Mouse (Mus musculus): ENCODE data around the gene Rbfox3. TPM values are rescaled to one million over a fixed set of nuclear protein-coding genes. Genes with fewer than 3 reads are reported as not detected.

The Rbfox3 gene
- polyA plus RNA-seq, 1 experiment from 2014 or later = not detected

DNA sequence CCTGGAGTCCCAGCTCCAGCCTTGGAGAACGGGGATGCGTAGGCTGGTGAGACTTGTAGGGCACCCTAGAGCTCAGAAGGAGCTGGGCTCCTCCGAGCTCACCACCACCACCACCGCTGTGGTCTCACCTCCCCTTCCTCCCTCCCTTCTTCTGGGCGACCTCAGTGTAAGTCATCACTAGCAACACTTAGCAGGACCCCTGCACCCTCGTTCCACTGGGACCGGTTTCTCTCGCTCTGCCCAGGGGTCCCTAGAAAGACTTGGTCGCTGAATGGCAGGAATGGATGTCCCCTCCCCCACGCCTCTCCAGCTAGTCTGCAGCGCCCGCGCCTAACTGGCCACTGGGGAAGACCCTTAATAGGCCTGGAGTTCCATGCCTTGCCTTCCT, 1.6 kb downstream of the Rbfox3 start:
- no peak overlapping the region for H3K4me3 ChIP-seq (ENCODE audit: inconsistent target)
- H3K36me3 ChIP-seq (ENCODE audit: inconsistent target) = no peaks in the 10 kb centered on the region
- no peaks in the 10 kb centered on the region for H3K79me2 ChIP-seq (ENCODE audit: inconsistent target)
- WGBS (ENCODE audit: missing documents) = 12% methylated on average over 13 of the region's 13 CpGs
- no peak overlapping the region for H3K27ac ChIP-seq

DNA sequence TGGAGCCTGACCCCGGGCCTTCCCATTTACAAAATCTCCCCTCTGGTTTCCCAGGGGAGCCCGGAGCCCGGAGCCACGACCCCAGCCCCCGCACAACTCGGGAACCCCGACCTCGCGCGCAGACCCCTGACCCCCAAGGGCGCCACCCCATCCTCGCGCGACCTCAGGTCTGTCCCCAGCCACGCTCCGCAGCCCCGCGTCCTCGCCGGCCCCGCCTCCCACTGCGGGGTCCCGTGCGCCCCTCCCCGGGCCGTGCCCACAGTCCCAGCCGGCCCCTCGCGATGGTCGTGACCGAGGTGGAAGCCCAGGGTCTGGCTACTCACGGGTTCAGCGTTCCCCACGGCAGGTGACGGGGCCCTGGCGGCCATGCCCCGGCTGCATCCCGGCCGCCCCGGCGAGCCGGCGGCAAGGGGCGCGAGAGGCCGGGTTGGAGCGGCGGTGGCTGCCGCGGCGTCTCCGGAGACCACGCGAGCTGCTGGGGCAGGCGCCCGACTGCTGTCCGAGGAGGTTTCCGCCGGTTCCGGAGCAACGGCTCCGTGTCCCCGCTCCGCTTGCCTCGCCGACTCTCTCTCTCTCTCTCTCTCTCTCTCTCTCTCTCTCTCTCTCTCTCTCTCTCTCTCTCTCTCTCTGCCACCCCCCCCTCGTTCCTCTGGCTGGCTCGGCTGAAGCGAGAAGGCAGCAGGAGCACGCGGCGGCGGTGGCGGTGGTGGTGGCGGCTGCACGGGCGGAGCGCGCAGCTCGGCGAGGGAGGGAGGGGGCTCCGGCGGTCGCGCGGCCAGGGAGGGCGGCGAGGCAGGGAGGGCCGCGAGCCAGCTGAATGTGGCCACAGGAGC, 2.2 kb downstream of the Rbfox3 start:
- Histone ChIP-seq H3K79me2 (ENCODE audit: inconsistent target) (no peaks in the 10 kb centered on the region), H3K27ac (no peak overlapping the region), H3K4me3 (ENCODE audit: inconsistent target) (no peak overlapping the region), H3K36me3 (ENCODE audit: inconsistent target) (no peaks in the 10 kb centered on the region)
- 2% methylated on average over 66 of the region's 90 CpGs for WGBS (ENCODE audit: missing documents)

DNA sequence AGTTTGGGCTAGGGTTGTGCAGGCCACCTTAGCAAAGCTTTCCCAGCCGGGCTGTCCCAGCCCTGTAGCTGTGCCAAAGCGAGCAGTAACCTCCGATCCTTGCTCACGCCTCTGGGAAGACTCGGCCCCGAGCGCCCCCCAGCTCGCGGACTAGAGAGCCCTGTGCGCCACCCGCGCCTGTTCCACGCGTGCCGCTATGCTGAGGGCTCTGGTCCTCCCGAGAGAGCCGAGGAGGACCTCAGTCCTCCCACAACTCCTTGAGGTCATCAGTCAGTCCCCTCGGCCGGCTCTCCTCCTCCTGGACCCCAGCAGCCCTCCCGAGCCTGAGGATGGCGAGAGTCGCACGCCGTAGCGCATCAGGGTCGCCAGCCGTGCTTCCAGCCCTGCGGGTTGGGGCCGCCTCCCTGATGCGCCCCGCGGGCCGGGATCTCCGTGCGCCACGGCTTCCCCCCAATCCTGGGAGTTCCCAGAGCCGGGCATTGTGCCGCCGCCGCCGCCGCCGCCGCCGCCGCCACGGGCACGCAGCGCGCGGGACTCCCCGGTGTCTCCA, 2.9 kb downstream of the Rbfox3 start:
- Histone ChIP-seq H3K27ac (no peak overlapping the region), H3K4me3 (ENCODE audit: inconsistent target) (no peak overlapping the region), H3K36me3 (ENCODE audit: inconsistent target) (no peaks in the 10 kb centered on the region), H3K79me2 (ENCODE audit: inconsistent target) (no peaks in the 10 kb centered on the region)
- WGBS (ENCODE audit: missing documents) = 9% methylated on average over 51 of the region's 52 CpGs

DNA sequence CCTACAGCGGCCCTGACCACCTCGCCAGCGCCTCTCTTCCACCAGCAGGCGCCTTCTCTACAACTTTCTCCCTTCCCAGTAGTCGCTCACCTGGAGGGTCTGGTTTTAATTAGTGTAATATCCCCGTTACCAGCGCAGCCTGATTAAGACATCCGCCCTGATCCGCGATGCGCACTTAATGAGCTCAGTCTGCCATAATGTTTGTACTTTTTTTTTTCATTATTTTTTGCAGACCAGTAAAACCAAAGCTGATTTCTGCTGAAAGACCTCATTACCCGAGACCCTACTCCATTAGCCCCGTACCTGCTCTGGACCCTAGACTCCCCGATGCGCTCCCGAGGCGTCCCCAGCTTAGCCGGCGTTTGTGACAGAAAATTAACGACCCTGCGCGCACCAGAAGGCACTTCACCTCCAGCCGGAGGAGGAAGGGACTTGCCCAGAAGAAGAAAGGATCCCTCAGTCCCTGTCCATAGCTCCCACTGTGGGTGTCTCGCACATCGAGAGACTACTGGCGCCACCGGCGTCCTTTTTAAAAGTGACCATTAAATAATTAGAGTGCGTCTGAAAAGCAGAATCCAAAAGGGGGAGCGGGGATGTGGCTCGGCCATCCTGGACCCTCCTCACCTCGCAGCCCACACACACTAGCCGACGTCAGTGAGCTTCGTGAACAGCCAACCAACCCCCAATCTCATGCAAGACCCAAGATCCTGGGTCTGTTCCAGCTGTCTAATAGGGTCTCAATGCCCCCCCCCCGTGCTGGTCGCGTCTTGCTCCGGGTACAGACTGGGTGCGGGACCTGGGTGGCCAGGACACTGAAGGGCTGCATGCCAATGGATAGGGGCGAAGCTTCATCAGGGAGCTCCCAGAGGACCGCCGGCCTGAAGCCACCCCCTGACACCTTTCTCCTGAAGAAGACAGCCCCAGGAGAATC, 3.7 kb downstream of the Rbfox3 start:
- H3K79me2 ChIP-seq (ENCODE audit: inconsistent target) = no peaks in the 10 kb centered on the region
- WGBS (ENCODE audit: missing documents) = 8% methylated on average over 43 of the region's 43 CpGs
- H3K27ac ChIP-seq = no peak overlapping the region
- no peaks in the 10 kb centered on the region for H3K36me3 ChIP-seq (ENCODE audit: inconsistent target)
- no peak overlapping the region for H3K4me3 ChIP-seq (ENCODE audit: inconsistent target)

DNA sequence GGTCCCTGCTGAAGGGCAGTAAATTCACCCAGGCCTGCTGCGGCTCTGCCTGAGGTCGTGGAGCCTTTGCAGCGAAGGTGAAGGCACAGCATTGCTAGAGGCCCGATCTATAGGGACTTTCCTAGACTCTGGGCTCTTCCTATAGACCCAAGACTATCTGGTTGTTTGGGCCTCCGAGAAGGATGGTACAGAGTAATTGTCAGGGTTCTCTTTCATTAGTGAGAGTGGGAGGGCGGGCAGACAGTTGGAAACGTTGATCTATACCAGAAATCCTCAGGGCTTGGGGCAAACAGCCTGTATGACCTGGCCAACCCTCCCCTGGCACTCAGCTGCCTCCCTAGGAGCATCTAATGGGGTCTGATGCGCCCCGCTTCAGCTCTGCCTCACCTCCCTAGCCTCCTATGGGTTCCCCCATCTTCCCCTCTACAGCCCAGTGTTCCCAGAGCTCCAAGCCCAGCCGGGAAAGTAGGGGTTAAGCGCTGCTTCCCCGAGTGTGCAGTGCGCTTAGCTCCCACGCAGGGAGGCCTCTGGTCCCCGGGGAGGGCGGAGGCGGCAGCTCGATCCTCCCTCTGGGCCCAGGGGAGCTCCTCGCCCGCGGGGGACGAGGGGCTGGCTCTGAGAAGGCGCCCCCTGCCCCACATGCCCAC, 4.5 kb downstream of the Rbfox3 start:
- Histone ChIP-seq H3K4me3 (ENCODE audit: inconsistent target) (no peak overlapping the region), H3K36me3 (ENCODE audit: inconsistent target) (no peaks in the 10 kb centered on the region), H3K27ac (no peak overlapping the region), H3K79me2 (ENCODE audit: inconsistent target) (no peaks in the 10 kb centered on the region)
- 12% methylated on average over 23 of the region's 23 CpGs for WGBS (ENCODE audit: missing documents)

DNA sequence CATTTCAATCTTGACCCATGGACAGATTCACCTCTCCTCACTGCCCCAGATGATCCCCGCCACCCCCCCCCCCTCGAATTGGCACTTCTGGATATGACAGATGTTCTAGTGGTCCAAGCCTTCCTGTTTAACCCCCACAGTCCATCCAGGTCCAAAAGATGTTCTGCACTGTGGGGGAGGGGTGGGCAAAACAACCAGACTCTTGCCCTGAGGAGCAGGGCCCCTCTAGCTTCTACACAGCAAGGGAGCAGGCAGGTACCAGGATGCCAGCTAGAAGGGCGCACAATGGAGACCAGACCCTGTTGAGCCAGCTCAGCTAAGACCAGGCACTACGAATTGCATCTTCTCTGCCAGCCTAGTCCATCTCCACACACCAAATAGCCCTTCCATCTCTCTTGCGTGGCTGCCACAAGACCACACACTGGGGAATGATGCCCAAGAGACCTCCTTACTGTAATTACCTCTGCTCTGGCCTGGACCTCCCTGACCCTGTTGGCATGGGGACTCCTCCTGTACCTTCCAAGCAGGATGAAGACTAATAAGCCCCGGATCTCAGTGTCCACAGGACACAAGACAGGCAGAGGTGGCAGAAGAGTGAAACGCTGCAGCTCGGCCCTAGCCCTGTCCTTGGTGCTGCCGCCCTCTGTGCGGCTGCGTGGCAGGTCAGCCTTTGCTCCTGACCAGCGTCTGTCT, 5.1 kb downstream of the Rbfox3 start:
- no peak overlapping the region for H3K27ac ChIP-seq
- no peaks in the 10 kb centered on the region for H3K79me2 ChIP-seq (ENCODE audit: inconsistent target)
- H3K4me3 ChIP-seq (ENCODE audit: inconsistent target) = no peak overlapping the region
- WGBS (ENCODE audit: missing documents) = 31% methylated on average over 12 of the region's 12 CpGs
- no peaks in the 10 kb centered on the region for H3K36me3 ChIP-seq (ENCODE audit: inconsistent target)

DNA sequence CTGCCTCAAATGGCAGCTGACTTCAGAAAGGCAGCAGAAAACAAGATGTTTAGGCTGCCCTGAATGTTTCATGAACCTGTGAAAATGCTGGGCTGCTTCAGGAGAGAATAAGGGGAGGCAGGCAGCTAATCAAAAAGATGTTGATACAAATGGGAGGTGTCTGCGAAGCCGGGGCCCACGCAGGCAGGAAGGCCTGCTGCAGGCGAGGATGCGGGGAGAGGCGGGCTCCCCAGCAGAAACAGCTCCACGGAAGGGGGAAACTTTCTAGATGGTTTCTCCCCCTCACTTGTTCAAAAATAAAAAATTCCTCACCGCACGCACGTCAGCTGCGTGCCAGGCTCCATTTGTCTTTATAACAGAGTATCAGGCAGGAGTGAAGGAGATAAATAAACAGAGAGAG, 5.7 kb downstream of the Rbfox3 start:
- 67% methylated on average over 11 of the region's 11 CpGs for WGBS (ENCODE audit: missing documents)
- H3K79me2 ChIP-seq (ENCODE audit: inconsistent target) = no peaks in the 10 kb centered on the region
- H3K27ac ChIP-seq = no peak overlapping the region
- no peak overlapping the region for H3K4me3 ChIP-seq (ENCODE audit: inconsistent target)
- H3K36me3 ChIP-seq (ENCODE audit: inconsistent target) = no peaks in the 10 kb centered on the region

DNA sequence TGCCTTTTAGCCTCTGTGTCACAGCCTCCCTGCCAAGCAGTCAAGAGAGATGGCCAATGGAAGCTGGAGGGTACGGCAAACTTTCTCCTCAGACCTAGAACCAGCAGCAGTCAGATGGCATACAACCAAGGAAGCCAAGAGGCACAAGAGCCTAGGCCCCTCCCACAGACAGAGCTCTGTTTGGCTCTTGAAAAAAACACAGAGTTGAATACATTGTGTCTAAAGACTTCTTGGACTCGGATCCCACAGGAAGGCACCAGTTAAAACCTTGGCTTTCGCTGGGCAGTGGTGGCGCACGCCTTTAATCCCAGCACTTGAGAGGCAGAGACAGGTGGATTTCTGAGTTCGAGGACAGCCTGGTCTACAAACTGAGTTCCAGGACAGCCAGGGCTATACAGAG, 7.1 kb downstream of the Rbfox3 start:
- WGBS (ENCODE audit: missing documents) = 92% methylated on average over 5 of the region's 6 CpGs
- H3K4me3 ChIP-seq (ENCODE audit: inconsistent target) = no peak overlapping the region
- H3K36me3 ChIP-seq (ENCODE audit: inconsistent target) = no peaks in the 10 kb centered on the region
- no peaks in the 10 kb centered on the region for H3K79me2 ChIP-seq (ENCODE audit: inconsistent target)
- H3K27ac ChIP-seq = no peak overlapping the region

DNA sequence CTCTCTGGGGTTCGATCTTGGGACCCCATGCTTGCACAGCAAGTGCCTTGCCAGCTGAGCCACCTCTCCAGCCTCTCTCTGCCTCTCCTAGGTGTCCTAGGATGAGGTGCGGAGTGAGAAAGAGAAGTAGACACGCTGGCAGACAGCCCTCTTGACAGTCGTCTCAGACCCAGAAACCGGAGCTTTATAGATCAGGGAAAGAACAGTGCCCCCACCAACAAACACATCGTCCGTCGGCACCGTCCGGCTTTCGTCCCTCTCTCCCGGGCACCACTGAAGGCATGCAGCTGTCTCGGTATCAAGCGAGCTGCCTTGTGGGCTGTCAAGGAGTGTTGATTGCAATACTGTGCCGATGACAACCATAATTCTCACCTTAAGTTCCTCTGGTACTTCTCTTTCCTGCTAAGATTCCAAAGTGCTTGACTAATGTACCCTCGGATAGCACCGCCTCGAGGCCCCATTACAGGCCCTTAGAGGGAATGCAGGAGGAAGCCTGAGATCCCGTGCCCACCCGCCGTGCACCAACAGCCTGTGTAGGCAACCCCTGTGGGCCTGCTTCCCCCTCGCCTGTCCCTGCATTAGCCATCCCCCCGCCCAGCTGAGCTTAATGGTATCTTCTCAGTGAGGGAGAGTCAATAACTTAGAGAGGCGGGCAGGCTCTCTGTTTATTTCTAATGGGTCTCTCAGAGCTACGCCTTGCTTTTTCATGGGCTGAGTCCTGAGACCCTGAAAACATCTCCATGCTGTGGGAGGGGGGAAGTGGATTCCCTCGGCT, 11.4 kb downstream of the Rbfox3 start:
- Histone ChIP-seq H3K36me3 (ENCODE audit: inconsistent target) (no peaks in the 10 kb centered on the region), H3K4me3 (ENCODE audit: inconsistent target) (no peak overlapping the region), H3K79me2 (ENCODE audit: inconsistent target) (no peaks in the 10 kb centered on the region), H3K27ac (no peak overlapping the region)
- WGBS (ENCODE audit: missing documents) = 73% methylated on average over 25 of the region's 26 CpGs

DNA sequence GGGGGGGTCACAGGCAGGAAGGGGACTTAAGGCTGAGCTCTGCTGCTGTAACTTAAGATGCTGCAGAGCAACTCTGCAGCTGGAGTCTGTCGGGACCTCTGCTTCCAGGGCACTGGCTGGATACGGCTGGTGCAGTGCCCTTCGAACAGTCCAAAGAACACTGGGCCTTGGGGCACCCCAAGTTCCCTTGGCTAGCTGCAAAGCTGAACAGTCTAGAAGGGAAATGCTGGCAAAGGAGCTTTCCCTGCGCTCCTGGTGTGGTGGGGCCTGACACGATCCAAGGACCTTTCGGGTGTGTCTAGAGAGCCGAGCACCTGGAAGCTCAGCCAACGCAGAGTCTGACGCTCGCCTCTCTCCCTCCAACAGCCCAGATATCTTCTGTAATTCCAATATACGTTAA, 12.8 kb downstream of the Rbfox3 start:
- H3K36me3 ChIP-seq (ENCODE audit: inconsistent target) = no peaks in the 10 kb centered on the region
- H3K79me2 ChIP-seq (ENCODE audit: inconsistent target) = no peaks in the 10 kb centered on the region
- no peak overlapping the region for H3K27ac ChIP-seq
- 72% methylated on average over 11 of the region's 11 CpGs for WGBS (ENCODE audit: missing documents)
- H3K4me3 ChIP-seq (ENCODE audit: inconsistent target) = no peak overlapping the region

DNA sequence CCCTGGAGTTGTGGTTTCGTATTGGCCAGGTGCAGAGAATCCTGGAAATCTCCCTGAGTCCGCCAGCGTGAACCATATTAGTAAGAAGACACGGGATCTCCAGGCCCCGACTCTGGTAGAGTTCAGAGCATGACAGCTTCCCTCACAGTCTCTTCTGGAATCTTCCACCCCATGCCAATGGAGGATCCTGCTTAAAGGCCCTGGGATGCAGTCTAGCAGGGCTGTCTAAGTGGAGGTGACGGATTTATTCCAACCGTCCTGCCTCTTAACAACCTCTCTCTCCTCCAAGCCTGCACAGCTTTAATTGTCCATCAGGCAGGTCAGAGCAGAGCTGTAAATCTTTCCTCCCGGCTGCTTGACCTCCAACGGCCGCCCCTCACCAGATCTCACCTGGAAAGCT, 13.2 kb downstream of the Rbfox3 start:
- H3K27ac ChIP-seq = no peak overlapping the region
- no peaks in the 10 kb centered on the region for H3K36me3 ChIP-seq (ENCODE audit: inconsistent target)
- H3K79me2 ChIP-seq (ENCODE audit: inconsistent target) = no peaks in the 10 kb centered on the region
- WGBS (ENCODE audit: missing documents) = 59% methylated on average over 10 of the region's 10 CpGs
- H3K4me3 ChIP-seq (ENCODE audit: inconsistent target) = no peak overlapping the region

DNA sequence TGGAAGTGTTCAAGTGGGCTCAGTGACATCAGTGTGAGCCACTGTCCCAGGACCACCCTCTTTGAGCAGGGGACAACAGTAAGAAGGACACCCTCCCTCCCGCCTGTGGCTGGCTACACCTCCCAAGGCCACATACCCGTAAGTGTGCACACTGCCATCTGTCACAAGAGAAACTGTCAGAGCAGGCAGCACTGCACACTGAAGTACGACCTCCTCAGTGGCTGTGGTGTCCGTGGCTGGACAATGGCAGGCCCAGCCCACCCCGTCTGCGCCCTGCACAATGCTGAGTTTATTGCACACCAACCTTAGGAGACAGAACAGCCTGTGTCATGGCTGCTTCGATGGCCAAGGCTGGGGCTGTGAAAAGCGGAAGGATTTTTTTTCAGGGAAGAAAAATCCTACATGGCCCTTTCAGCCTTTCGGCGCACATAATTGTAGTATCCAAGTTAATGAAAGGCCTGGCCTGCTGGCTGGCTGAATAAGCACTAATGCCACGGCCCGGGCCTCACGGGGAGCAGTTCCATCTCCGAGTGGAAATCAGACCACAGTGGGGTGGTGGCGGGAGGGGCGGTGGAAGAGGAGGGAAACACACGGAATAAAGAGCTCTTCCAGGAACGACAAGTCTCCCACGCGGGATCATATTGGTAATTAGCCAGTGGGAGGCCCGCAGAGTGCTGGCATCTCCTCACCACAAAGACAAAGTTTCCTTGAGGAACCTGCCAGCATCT, 14.1 kb downstream of the Rbfox3 start:
- no peaks in the 10 kb centered on the region for H3K79me2 ChIP-seq (ENCODE audit: inconsistent target)
- H3K27ac ChIP-seq = no peak overlapping the region
- 88% methylated on average over 19 of the region's 21 CpGs for WGBS (ENCODE audit: missing documents)
- no peak overlapping the region for H3K4me3 ChIP-seq (ENCODE audit: inconsistent target)
- H3K36me3 ChIP-seq (ENCODE audit: inconsistent target) = no peaks in the 10 kb centered on the region

DNA sequence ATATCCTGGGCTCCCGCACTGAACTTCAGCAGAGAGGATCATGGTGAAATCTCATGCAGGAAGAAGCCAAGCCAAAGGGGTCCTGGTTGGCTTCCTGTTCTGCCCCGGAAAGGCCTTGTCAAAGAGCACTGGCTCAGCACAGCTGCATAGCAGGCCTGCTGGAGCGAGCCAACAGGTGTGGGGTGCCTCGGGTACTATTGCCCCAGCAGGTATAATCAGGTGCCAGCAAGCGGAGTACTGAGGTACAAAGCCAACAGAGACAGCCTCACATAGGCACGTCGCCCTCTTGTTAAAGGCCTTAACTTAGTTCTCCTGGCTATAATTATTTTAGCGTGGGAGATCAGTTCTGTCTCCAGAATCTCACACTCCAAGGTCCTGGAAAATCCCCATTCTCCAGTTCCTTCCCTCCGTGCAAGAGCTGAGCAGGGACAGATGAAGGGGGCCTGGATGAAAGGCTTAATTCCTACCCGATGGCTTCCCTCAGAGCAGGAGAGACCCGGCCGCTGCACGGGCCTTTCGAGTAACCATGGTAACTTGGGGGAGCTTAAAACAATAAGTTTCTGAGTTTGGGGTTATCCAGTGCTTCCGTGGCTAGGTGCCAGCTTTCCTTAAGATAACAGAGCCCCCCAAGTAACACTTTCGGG, 15.2 kb downstream of the Rbfox3 start:
- Histone ChIP-seq H3K79me2 (ENCODE audit: inconsistent target) (no peaks in the 10 kb centered on the region), H3K36me3 (ENCODE audit: inconsistent target) (no peaks in the 10 kb centered on the region), H3K4me3 (ENCODE audit: inconsistent target) (no peak overlapping the region), H3K27ac (no peak overlapping the region)
- 71% methylated on average over 16 of the region's 16 CpGs for WGBS (ENCODE audit: missing documents)
